Comparison of ENCODE assay signal across 13 mouse cellular contexts in genomic region chr8:57636281-57636680, GRCm38 (mm10).
"Had no signal": no experiment of that assay in that cellular context is flagged by ENCODE, and none has a peak within 500 bp of the region (broad histone marks: within the 10 kb centered on the region; RNA-seq: fewer than 3 reads in every experiment).

No protein-coding gene starts in this region.

- H3K9me3 ChIP-seq: limb, embryonic 13.5 days; neural tube, embryonic 12.5 days had no signal

- H3K27me3 ChIP-seq: limb, embryonic 13.5 days; neural tube, embryonic 12.5 days had no signal

- H3K36me3 ChIP-seq: limb, embryonic 13.5 days; neural tube, embryonic 12.5 days had no signal

- H3K4me1 ChIP-seq: neural tube, embryonic 12.5 days had no signal

- H3K27ac ChIP-seq: hindbrain, embryonic 14.5 days; kidney, postnatal 0 days; layer of hippocampus, adult 2 months; limb, embryonic 13.5 days; liver, embryonic 14.5 days; neural tube, embryonic 12.5 days had no signal

- H3K9ac ChIP-seq: hindbrain, embryonic 14.5 days; limb, embryonic 13.5 days; liver, embryonic 14.5 days; neural tube, embryonic 12.5 days had no signal

- H3K4me2 ChIP-seq: hindbrain, embryonic 14.5 days; limb, embryonic 13.5 days; neural tube, embryonic 12.5 days had no signal

- H3K4me3 ChIP-seq: layer of hippocampus, adult 2 months; limb, embryonic 13.5 days; neural tube, embryonic 12.5 days had no signal

- DNase-seq: left cerebral cortex, postnatal 4 days; lung, adult 2 months; lung, postnatal 36 days; midbrain, embryonic 14.5 days; thymus, postnatal 36 days had no signal

- ATAC-seq: intestine, embryonic 16.5 days; lung, postnatal 0 days had no signal
